Mouse (Mus musculus): ENCODE data around the gene Zbtb9. TPM values are rescaled to one million over a fixed set of nuclear protein-coding genes. Genes with fewer than 3 reads are reported as not detected.

The Zbtb9 gene
- polyA plus RNA-seq, 1 experiment: 9.8 TPM

- TF ChIP-seq CTCF (IDR thresholded peaks at IDR 0.05; ENCODE audit: control insufficient read depth, insufficient read depth, insufficient replicate concordance, low read depth, low read length) (peak; percentile 93), POLR2A (IDR thresholded peaks at IDR 0.05; ENCODE audit: control insufficient read depth, low read depth, low read length) (no peak)
- Histone ChIP-seq H3K27me3 (ENCODE audit: control insufficient read depth, insufficient read depth, low read length) (no peaks in the 10 kb centered on the region), H3K27ac (ENCODE audit: control insufficient read depth, insufficient read depth, low read depth, low read length) (peak overlapping the region; percentile 61), H3K4me1 (ENCODE audit: control insufficient read depth, insufficient read depth, low read length) (peaks cover 29% of the 10 kb centered on the region), H3K4me3 (ENCODE audit: control insufficient read depth, low read depth, low read length) (no peak overlapping the region), H3K36me3 (ENCODE audit: control insufficient read depth, insufficient read depth, low read length) (no peaks in the 10 kb centered on the region)
These were observed 74.9 kb downstream of the Zbtb9 start for GRCm38 (mm10) chr17:27047762-27048444.

GRCm38 (mm10) chr17:27048445-27049239, 75.7 kb downstream of the Zbtb9 start:
- H3K27ac ChIP-seq (ENCODE audit: control insufficient read depth, insufficient read depth, low read depth, low read length): peak overlapping the region; percentile 81
- H3K36me3 ChIP-seq (ENCODE audit: control insufficient read depth, insufficient read depth, low read length): no peaks in the 10 kb centered on the region
- H3K27me3 ChIP-seq (ENCODE audit: control insufficient read depth, insufficient read depth, low read length): no peaks in the 10 kb centered on the region

GRCm38 (mm10) chr17:27050853-27051252, 77.9 kb downstream of the Zbtb9 start:
- Histone ChIP-seq H3K36me3 (ENCODE audit: control insufficient read depth, insufficient read depth, low read length) (no peaks in the 10 kb centered on the region), H3K4me3 (ENCODE audit: control insufficient read depth, low read depth, low read length) (no peak overlapping the region), H3K27ac (ENCODE audit: control insufficient read depth, insufficient read depth, low read depth, low read length) (no peak overlapping the region), H3K27me3 (ENCODE audit: control insufficient read depth, insufficient read depth, low read length) (no peaks in the 10 kb centered on the region), H3K4me1 (ENCODE audit: control insufficient read depth, insufficient read depth, low read length) (peaks cover 25% of the 10 kb centered on the region)
- TF ChIP-seq POLR2A (IDR thresholded peaks at IDR 0.05; ENCODE audit: control insufficient read depth, low read depth, low read length) (no peak), CTCF (IDR thresholded peaks at IDR 0.05; ENCODE audit: control insufficient read depth, insufficient read depth, insufficient replicate concordance, low read depth, low read length) (no peak)

More at GRCm38 (mm10) chr17:27048445-27049239, 75.7 kb downstream of the Zbtb9 start:
- no peak; the same call in 1 of the 2 replicates for TF ChIP-seq POLR2A (IDR thresholded peaks at IDR 0.05; ENCODE audit: control insufficient read depth, low read depth, low read length)
- no peak for TF ChIP-seq CTCF (IDR thresholded peaks at IDR 0.05; ENCODE audit: control insufficient read depth, insufficient read depth, insufficient replicate concordance, low read depth, low read length)
- Histone ChIP-seq H3K4me1 (ENCODE audit: control insufficient read depth, insufficient read depth, low read length) (peaks cover 25% of the 10 kb centered on the region), H3K4me3 (ENCODE audit: control insufficient read depth, low read depth, low read length) (no peak overlapping the region)

- no peaks in the 10 kb centered on the region for H3K36me3 ChIP-seq (ENCODE audit: control insufficient read depth, insufficient read depth, low read length)
- no peak overlapping the region for H3K4me3 ChIP-seq (ENCODE audit: control insufficient read depth, low read depth, low read length)
- H3K4me1 ChIP-seq (ENCODE audit: control insufficient read depth, insufficient read depth, low read length): peaks cover 23% of the 10 kb centered on the region
- no peak overlapping the region for H3K27ac ChIP-seq (ENCODE audit: control insufficient read depth, insufficient read depth, low read depth, low read length)
- H3K27me3 ChIP-seq (ENCODE audit: control insufficient read depth, insufficient read depth, low read length): no peaks in the 10 kb centered on the region
- TF ChIP-seq CTCF (IDR thresholded peaks at IDR 0.05; ENCODE audit: control insufficient read depth, insufficient read depth, insufficient replicate concordance, low read depth, low read length): no peak
- TF ChIP-seq POLR2A (IDR thresholded peaks at IDR 0.05; ENCODE audit: control insufficient read depth, low read depth, low read length): no peak
These were observed 78.5 kb downstream of the Zbtb9 start for GRCm38 (mm10) chr17:27051514-27051913.

GRCm38 (mm10) chr17:27056170-27056569, 83.2 kb downstream of the Zbtb9 start:
- TF ChIP-seq POLR2A (IDR thresholded peaks at IDR 0.05; ENCODE audit: control insufficient read depth, low read depth, low read length) (no peak), CTCF (IDR thresholded peaks at IDR 0.05; ENCODE audit: control insufficient read depth, insufficient read depth, insufficient replicate concordance, low read depth, low read length) (no peak)
- H3K27me3 ChIP-seq (ENCODE audit: control insufficient read depth, insufficient read depth, low read length): no peaks in the 10 kb centered on the region
- H3K4me3 ChIP-seq (ENCODE audit: control insufficient read depth, low read depth, low read length): no peak overlapping the region
- peak overlapping the region; percentile 37; the same call in 1 of the 2 replicates for H3K27ac ChIP-seq (ENCODE audit: control insufficient read depth, insufficient read depth, low read depth, low read length)
- no peaks in the 10 kb centered on the region for H3K36me3 ChIP-seq (ENCODE audit: control insufficient read depth, insufficient read depth, low read length)
- peaks cover 8% of the 10 kb centered on the region for H3K4me1 ChIP-seq (ENCODE audit: control insufficient read depth, insufficient read depth, low read length)

GRCm38 (mm10) chr17:27056812-27057516, 84.0 kb downstream of the Zbtb9 start, which contains the start of gene Itpr3:
TSS of gene Itpr3 (plus strand) at chr17:27057304.
- TF ChIP-seq POLR2A (IDR thresholded peaks at IDR 0.05; ENCODE audit: control insufficient read depth, low read depth, low read length) (no peak), CTCF (IDR thresholded peaks at IDR 0.05; ENCODE audit: control insufficient read depth, insufficient read depth, insufficient replicate concordance, low read depth, low read length) (no peak)
- Histone ChIP-seq H3K27ac (ENCODE audit: control insufficient read depth, insufficient read depth, low read depth, low read length) (peak within 1 kb of the TSS; percentile 37), H3K27me3 (ENCODE audit: control insufficient read depth, insufficient read depth, low read length) (no peaks in the 10 kb centered on the region), H3K4me1 (ENCODE audit: control insufficient read depth, insufficient read depth, low read length) (peaks cover 6% of the 10 kb centered on the region), H3K4me3 (ENCODE audit: control insufficient read depth, low read depth, low read length) (peak within 1 kb of the TSS; percentile 83), H3K36me3 (ENCODE audit: control insufficient read depth, insufficient read depth, low read length) (no peaks in the 10 kb centered on the region)
